Mouse (Mus musculus): ENCODE measurements around the gene Zfp148.

Zfp148 gene

GRCm38 (mm10) chr16:33531184-33531583 lies 150.5 kb downstream of the Zfp148 start:
- DNase-seq (ENCODE audit: low read depth, low spot score) = no peak

GRCm38 (mm10) chr16:33536456-33536855 lies 155.8 kb downstream of the Zfp148 start:
- DNase-seq (ENCODE audit: low read depth, low spot score) = no peak

GRCm38 (mm10) chr16:33537499-33538225 lies 157.0 kb downstream of the Zfp148 start:
- no peak for DNase-seq (ENCODE audit: low read depth, low spot score)

GRCm38 (mm10) chr16:33544346-33544745 lies 163.7 kb downstream of the Zfp148 start:
- DNase-seq (ENCODE audit: low read depth, low spot score) = no peak

- DNase-seq (ENCODE audit: low read depth, low spot score) = no peak
These were observed 164.9 kb downstream of the Zfp148 start for GRCm38 (mm10) chr16:33545530-33545929.

GRCm38 (mm10) chr16:33553689-33554342 lies 173.2 kb downstream of the Zfp148 start:
- no peak for DNase-seq (ENCODE audit: low read depth, low spot score)
